Mouse (Mus musculus) spleen, adult 10 weeks (tissue): Measurements from ENCODE around the gene Gm11032. TPM values are rescaled to one million over a fixed set of nuclear protein-coding genes. Genes with fewer than 3 reads are reported as not detected.

ENCODE experiments used
- polyA plus RNA-seq: library from polyadenylated mRNA; stranded (reverse); fragments of 350-450 nt; fragmentation: Illumina TruSeq; extraction: RNeasy Lipid Tissue Mini Kit (QIAGEN cat#74804); gene quantifications from one replicate; pipeline ENCODE4 v1.2.3, GENCODE M21; 2015; ENCODE audit warnings: low replicate concordance; ENCODE audit not compliant: insufficient read depth

Gene Gm11032
- polyA plus RNA-seq = not detected

DNA sequence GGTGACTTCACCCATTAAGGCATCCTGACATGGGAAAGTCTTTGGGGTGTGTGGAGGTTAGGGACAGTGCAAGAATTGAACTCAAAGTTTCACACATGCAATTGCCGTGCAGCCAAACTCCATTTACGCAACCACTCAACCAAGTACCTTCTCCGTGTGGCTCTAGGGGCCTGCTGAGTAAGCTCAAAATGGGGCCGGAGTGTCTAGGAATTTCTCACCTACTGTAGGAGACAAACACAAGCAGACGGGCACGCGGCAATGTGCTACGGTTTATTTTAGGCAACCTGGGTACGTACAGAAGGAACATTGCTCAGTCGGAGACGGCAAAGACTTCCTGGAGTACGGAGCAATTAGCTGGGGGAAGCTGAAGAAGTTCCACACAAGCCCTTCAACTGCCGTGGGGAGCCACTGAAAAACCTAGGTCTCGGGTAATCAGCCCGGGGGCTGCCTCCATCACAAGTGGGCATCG is at the start of gene Gm11032:
Gene Gm11032, plus strand, starts transcription at position 51 of the 469 bp plus-strand sequence.

DNA sequence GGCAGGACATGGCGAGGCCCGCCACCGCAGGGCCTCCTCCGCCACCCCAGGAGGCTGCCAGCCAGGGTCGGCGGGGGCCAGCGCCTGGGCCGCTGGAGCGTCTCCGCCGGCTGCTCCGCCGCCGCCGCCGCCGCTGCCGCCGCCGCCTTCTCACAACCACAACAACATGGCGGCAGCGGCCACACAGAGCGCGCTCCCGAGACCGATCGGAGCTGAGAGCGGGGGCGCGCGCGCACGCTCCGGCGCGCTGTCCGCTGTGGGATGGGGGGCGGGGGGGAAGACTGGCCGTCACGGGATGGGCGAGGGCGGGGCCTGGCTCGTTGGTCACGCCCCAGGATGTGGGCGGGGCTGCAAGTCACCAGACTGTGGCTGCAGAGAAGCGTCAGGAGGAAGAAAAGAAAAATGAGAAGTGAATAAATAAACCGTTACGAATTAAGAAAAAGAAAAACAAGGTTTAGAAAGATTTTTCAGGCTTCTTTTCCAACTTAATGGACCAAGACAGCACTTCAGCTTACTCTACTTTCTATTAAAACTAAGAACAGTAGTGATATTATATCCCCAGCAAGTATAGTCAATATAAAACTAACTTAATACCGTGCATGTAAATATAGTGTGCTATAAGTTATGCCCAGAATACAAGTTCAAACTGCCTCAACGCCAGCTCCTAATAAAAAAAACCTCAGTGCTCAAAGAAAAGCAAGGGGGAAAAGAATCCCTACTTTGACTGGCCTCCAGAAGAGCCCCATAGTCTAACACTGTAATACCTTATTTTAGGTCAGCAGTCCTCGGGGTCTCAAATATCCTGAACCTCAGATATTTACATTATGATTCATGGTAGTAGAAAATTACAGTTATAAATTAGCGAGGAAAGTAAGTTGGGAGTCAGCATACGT is 25.0 kb upstream of the Gm11032 start, which contains the start of gene Mtmr3:
Gene Mtmr3, minus strand, starts transcription at position 256 of the 893 bp plus-strand sequence.

DNA sequence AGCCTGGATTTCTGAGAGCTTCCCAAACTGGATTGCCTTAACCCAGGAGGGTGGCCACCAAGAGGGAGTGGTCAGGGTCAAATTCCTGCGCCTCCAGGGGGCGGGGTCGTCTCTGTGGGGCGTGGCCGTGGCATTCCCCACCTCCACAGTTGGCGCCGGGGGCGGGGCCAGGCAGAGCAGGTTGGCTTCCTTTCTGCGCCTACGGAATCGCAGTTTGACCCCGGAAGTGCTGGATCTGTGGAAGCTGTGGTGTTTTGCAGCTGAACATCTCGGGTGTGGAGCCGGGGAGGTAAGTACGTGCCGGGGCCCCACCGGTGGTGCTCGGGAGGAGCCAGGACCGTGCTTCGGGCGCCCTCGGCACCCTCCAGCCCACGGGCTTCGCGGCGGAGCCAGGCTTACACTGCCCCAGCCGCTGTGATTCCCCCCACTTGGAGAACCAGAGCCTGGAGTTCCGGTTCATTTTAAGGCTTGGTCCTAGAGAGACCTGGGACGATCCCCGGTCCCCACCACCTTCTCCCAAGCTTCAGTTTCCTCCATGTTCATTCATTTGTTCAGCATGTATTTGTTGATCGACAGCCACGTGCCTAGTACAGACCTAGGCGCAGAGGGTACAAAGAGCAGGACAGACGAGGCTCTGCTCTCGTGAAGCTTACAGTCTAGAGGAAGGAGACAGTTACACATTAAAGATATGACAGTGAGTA is 17.8 kb downstream of the Gm11032 start, which contains the start of gene Ascc2:
Gene Ascc2, plus strand, starts transcription at position 214 of the 701 bp plus-strand sequence.

Other genes with a start within 250 kb of the Gm11032 start
- not detected for gene Hormad2, start 179.0 kb upstream of the Gm11032 start, polyA plus RNA-seq
- gene Mtmr3, start 25.2 kb upstream of the Gm11032 start, polyA plus RNA-seq = 62.7 TPM
- 23.1 TPM for gene Ascc2, start 17.7 kb downstream of the Gm11032 start, polyA plus RNA-seq
- gene Uqcr10, start 84.3 kb downstream of the Gm11032 start, polyA plus RNA-seq = 53.9 TPM
- gene Zmat5, start 84.6 kb downstream of the Gm11032 start, polyA plus RNA-seq = 12.2 TPM
- not detected for gene Cabp7, start 126.7 kb downstream of the Gm11032 start, polyA plus RNA-seq
- 40.6 TPM for gene Nf2, start 229.5 kb downstream of the Gm11032 start, polyA plus RNA-seq